Mouse (Mus musculus) lung, embryonic 14.5 days (tissue): ENCODE results near the gene H2-DMb1. TPM values are rescaled to one million over a fixed set of nuclear protein-coding genes. Genes with fewer than 3 reads are reported as not detected.

Experiments
- ATAC-seq: fragments of 200-750 bp; cut with Nextera tagmentation; 2 replicates; pipeline ENCODE4 v1.8.0; 2017; ENCODE audit warnings: mild to moderate bottlenecking, moderate TSS enrichment, moderate library complexity; ENCODE audit not compliant: insufficient read depth
- DNase-seq: peaks from one replicate; pipeline ENCODE4 v3.0.0-alpha.2; 2015
- H3K27ac ChIP-seq: fragments of 300-500 bp; sonication (generic); 2 replicates; pipeline ENCODE4 v1.5.1; 2014; ENCODE audit warnings: low read depth, mild to moderate bottlenecking, moderate library complexity
- H3K27me3 ChIP-seq: fragments of 300-500 bp; sonication (generic); 2 replicates; pipeline ENCODE4 v1.6.1; 2014; ENCODE audit warnings: low read length, control low read depth; ENCODE audit not compliant: insufficient read depth
- H3K36me3 ChIP-seq: fragments of 300-500 bp; sonication (generic); 2 replicates; pipeline ENCODE4 v1.6.1; 2014; ENCODE audit warnings: control low read depth; ENCODE audit not compliant: insufficient read depth
- H3K4me1 ChIP-seq: fragments of 300-500 bp; sonication (generic); 2 replicates; pipeline ENCODE4 v1.6.1; 2014; ENCODE audit warnings: antibody characterized with exemption, control low read depth; ENCODE audit not compliant: insufficient read depth
- H3K4me2 ChIP-seq: fragments of 300-500 bp; sonication (generic); 2 replicates; pipeline ENCODE4 v1.6.1; 2014; ENCODE audit warnings: mild to moderate bottlenecking
- H3K4me3 ChIP-seq: fragments of 300-500 bp; sonication (generic); 2 replicates; pipeline ENCODE4 v1.5.1; 2014; ENCODE audit warnings: low read depth, low read length
- H3K9ac ChIP-seq: fragments of 300-500 bp; sonication (generic); 2 replicates; pipeline ENCODE4 v1.6.1; 2014
- H3K9me3 ChIP-seq: fragments of 300-500 bp; sonication (generic); 2 replicates; pipeline ENCODE4 v1.6.1; 2016; ENCODE audit warnings: low read depth, low read length, control low read depth
- CTCF ChIP-seq: IDR thresholded peaks from 2 replicates; pipeline ENCODE4 v1.5.1; 2016; ENCODE audit warnings: antibody characterized with exemption, low read depth
- WGBS: fragments of 180-500 bp; shearing (Covaris S2); extraction: QIAGEN DNeasy Blood & Tissue Kit; methylation state at CpG from one replicate; pipeline ENCODE4 v1.1.7; 2014; 5-methylcytosine and 5-hydroxymethylcytosine counted together
- polyA plus RNA-seq: library from polyadenylated mRNA; unstranded; fragments of >200 nt; fragmentation: Nextera tagmentation; extraction: Ambion mirVana; gene quantifications from 2 replicates; pipeline ENCODE4 v1.2.1, GENCODE M21; 2014

Gene H2-DMb1
- polyA plus RNA-seq, 1 experiment from 2014 or later: 1.1 TPM

- peak overlapping the region; percentile 93 for H3K4me2 ChIP-seq
- H3K27ac ChIP-seq: 0 out of 2 replicates have a peak overlapping the region, but pooled peaks have one; percentile 1
- TF ChIP-seq CTCF: no peak
- ATAC-seq: peak; percentile 32; the same call in 1 of the 2 replicates
- H3K27me3 ChIP-seq: peaks cover 22% of the 10 kb centered on the region; the same call in 1 of the 2 replicates
- H3K9ac ChIP-seq: peak overlapping the region; percentile 66
- no peaks in the 10 kb centered on the region for H3K9me3 ChIP-seq
- H3K4me3 ChIP-seq: peak overlapping the region; percentile 69
- DNase-seq: no peak
- 16% methylated on average over 18 of the region's 18 CpGs for WGBS
- H3K36me3 ChIP-seq: no peaks in the 10 kb centered on the region
- H3K4me1 ChIP-seq: no peaks in the 10 kb centered on the region
Observed at GRCm38 (mm10) chr17:34205021-34205745, 52.3 kb downstream of the H2-DMb1 start.

GRCm38 (mm10) chr17:34205746-34206176 lies 52.9 kb downstream of the H2-DMb1 start:
- H3K9ac ChIP-seq: no peak overlapping the region
- 20% methylated on average over 9 of the region's 9 CpGs for WGBS
- ATAC-seq: no peak
- H3K4me1 ChIP-seq: no peaks in the 10 kb centered on the region
- peaks cover 24% of the 10 kb centered on the region; the same call in 1 of the 2 replicates for H3K27me3 ChIP-seq
- TF ChIP-seq CTCF: peak; percentile 68
- H3K36me3 ChIP-seq: no peaks in the 10 kb centered on the region
- DNase-seq: peak; percentile 63
- peak overlapping the region; percentile 69 for H3K4me3 ChIP-seq
- no peaks in the 10 kb centered on the region for H3K9me3 ChIP-seq
- H3K4me2 ChIP-seq: peak overlapping the region; percentile 93; the same call in 1 of the 2 replicates
- no peak overlapping the region for H3K27ac ChIP-seq

GRCm38 (mm10) chr17:34206731-34207130 lies 53.9 kb downstream of the H2-DMb1 start:
- Histone ChIP-seq H3K36me3 (no peaks in the 10 kb centered on the region), H3K4me2 (no peak overlapping the region), H3K27me3 (peaks cover 30% of the 10 kb centered on the region; the same call in 1 of the 2 replicates), H3K27ac (no peak overlapping the region), H3K4me3 (no peak overlapping the region), H3K9me3 (no peaks in the 10 kb centered on the region), H3K9ac (no peak overlapping the region), H3K4me1 (no peaks in the 10 kb centered on the region)
- no peak for TF ChIP-seq CTCF
- 82% methylated on average over 5 of the region's 5 CpGs for WGBS
- DNase-seq: no peak
- ATAC-seq: no peak

- Histone ChIP-seq H3K4me3 (no peak overlapping the region), H3K4me1 (no peaks in the 10 kb centered on the region), H3K27me3 (peaks cover 35% of the 10 kb centered on the region; the same call in 1 of the 2 replicates), H3K9ac (no peak overlapping the region), H3K9me3 (no peaks in the 10 kb centered on the region), H3K27ac (no peak overlapping the region), H3K4me2 (no peak overlapping the region), H3K36me3 (no peaks in the 10 kb centered on the region)
- WGBS: 61% methylated on average over 3 of the region's 3 CpGs
- ATAC-seq: no peak
- no peak for DNase-seq
- TF ChIP-seq CTCF: no peak
Observed at GRCm38 (mm10) chr17:34207456-34207855, 54.6 kb downstream of the H2-DMb1 start.

GRCm38 (mm10) chr17:34207866-34208265 lies 55.0 kb downstream of the H2-DMb1 start:
- DNase-seq (no peak), ATAC-seq (no peak)
- no peaks in the 10 kb centered on the region for H3K36me3 ChIP-seq
- no peaks in the 10 kb centered on the region for H3K4me1 ChIP-seq
- peaks cover 37% of the 10 kb centered on the region for H3K27me3 ChIP-seq
- no peak overlapping the region for H3K4me3 ChIP-seq
- no peak overlapping the region for H3K27ac ChIP-seq
- no peak for TF ChIP-seq CTCF
- H3K9ac ChIP-seq: no peak overlapping the region
- no peak overlapping the region for H3K4me2 ChIP-seq
- H3K9me3 ChIP-seq: no peaks in the 10 kb centered on the region
- 96% methylated on average over 9 of the region's 9 CpGs for WGBS

- no peak overlapping the region for H3K4me3 ChIP-seq
- no peak for TF ChIP-seq CTCF
- WGBS: 23% methylated on average over 10 of the region's 10 CpGs
- DNase-seq (no peak), ATAC-seq (no peak)
- H3K9me3 ChIP-seq: no peaks in the 10 kb centered on the region
- H3K36me3 ChIP-seq: no peaks in the 10 kb centered on the region
- H3K9ac ChIP-seq: no peak overlapping the region
- H3K4me2 ChIP-seq: no peak overlapping the region
- no peak overlapping the region for H3K27ac ChIP-seq
- no peaks in the 10 kb centered on the region for H3K4me1 ChIP-seq
- H3K27me3 ChIP-seq: peaks cover 43% of the 10 kb centered on the region
Observed at GRCm38 (mm10) chr17:34208421-34208820, 55.5 kb downstream of the H2-DMb1 start.

- no peak overlapping the region for H3K9ac ChIP-seq
- no peak overlapping the region for H3K4me3 ChIP-seq
- H3K27ac ChIP-seq: no peak overlapping the region
- TF ChIP-seq CTCF: peak; percentile 42
- ATAC-seq (no peak), DNase-seq (no peak)
- no peaks in the 10 kb centered on the region for H3K4me1 ChIP-seq
- no peaks in the 10 kb centered on the region for H3K9me3 ChIP-seq
- no peak overlapping the region for H3K4me2 ChIP-seq
- peaks cover 53% of the 10 kb centered on the region for H3K27me3 ChIP-seq
- WGBS: 44% methylated on average over 3 of the region's 3 CpGs
- H3K36me3 ChIP-seq: no peaks in the 10 kb centered on the region
Observed at GRCm38 (mm10) chr17:34209680-34210079, 56.8 kb downstream of the H2-DMb1 start.

Other genes with a start within 250 kb of the H2-DMb1 start
- gene Platr17, start 247.9 kb upstream of the H2-DMb1 start, polyA plus RNA-seq: 0.32 TPM in 1 of 2 replicates, not detected in the other
- 39.3 and 47.1 TPM in 2 replicates for gene Daxx, start 243.7 kb upstream of the H2-DMb1 start, polyA plus RNA-seq
- 30.1 and 31.4 TPM in 2 replicates for gene Tapbp, start 237.2 kb upstream of the H2-DMb1 start, polyA plus RNA-seq
- gene Zbtb22, start 237.2 kb upstream of the H2-DMb1 start, polyA plus RNA-seq: 11.1 and 13.2 TPM in 2 replicates
- gene Rgl2, start 223.5 kb upstream of the H2-DMb1 start, polyA plus RNA-seq: 38.2 and 49.1 TPM in 2 replicates
- 142 and 145 TPM in 2 replicates for gene Pfdn6, start 212.7 kb upstream of the H2-DMb1 start, polyA plus RNA-seq
- 29.5 and 37.2 TPM in 2 replicates for gene Wdr46, start 212.4 kb upstream of the H2-DMb1 start, polyA plus RNA-seq
- gene B3galt4, start 201.6 kb upstream of the H2-DMb1 start, polyA plus RNA-seq: 2.3 and 2.6 TPM in 2 replicates
- 34.2 and 34.8 TPM in 2 replicates for gene Vps52, start 197.3 kb upstream of the H2-DMb1 start, polyA plus RNA-seq
- 2,038 and 2,085 TPM in 2 replicates for gene Rps18, start 197.1 kb upstream of the H2-DMb1 start, polyA plus RNA-seq
- 24.4 and 32.9 TPM in 2 replicates for gene H2-K1, start 152.7 kb upstream of the H2-DMb1 start, polyA plus RNA-seq
- gene Ring1, start 128.4 kb upstream of the H2-DMb1 start, polyA plus RNA-seq: 5.6 and 6.6 TPM in 2 replicates
- gene H2-Ke6, start 125.0 kb upstream of the H2-DMb1 start, polyA plus RNA-seq: 35.9 and 40.6 TPM in 2 replicates
- gene Slc39a7, start 121.4 kb upstream of the H2-DMb1 start, polyA plus RNA-seq: 102 and 105 TPM in 2 replicates
- gene Rxrb, start 121.3 kb upstream of the H2-DMb1 start, polyA plus RNA-seq: 30.3 and 35.3 TPM in 2 replicates
- gene Col11a2, start 113.6 kb upstream of the H2-DMb1 start, polyA plus RNA-seq: 4.3 and 5.0 TPM in 2 replicates
- gene H2-Oa, start 60.7 kb upstream of the H2-DMb1 start, polyA plus RNA-seq: 0.26 TPM in 1 of 2 replicates, not detected in the other
- gene H2-DMa, start 33.5 kb upstream of the H2-DMb1 start, polyA plus RNA-seq: 9.8 and 15.5 TPM in 2 replicates
- gene Brd2, start 30.4 kb upstream of the H2-DMb1 start, polyA plus RNA-seq: 153 TPM in 2 replicates
- 0.91 and 1.1 TPM in 2 replicates for gene H2-DMb2, start 9.8 kb upstream of the H2-DMb1 start, polyA plus RNA-seq
- 3.5 and 4.0 TPM in 2 replicates for gene Tap1, start 34.5 kb downstream of the H2-DMb1 start, polyA plus RNA-seq
- gene Psmb9, start 34.7 kb downstream of the H2-DMb1 start, polyA plus RNA-seq: 3.4 and 4.5 TPM in 2 replicates
- gene Psmb8, start 44.6 kb downstream of the H2-DMb1 start, polyA plus RNA-seq: 7.9 and 8.9 TPM in 2 replicates
- gene Tap2, start 50.5 kb downstream of the H2-DMb1 start, polyA plus RNA-seq: 3.0 and 3.7 TPM in 2 replicates
- not detected in 2 replicates for gene H2-Ob, start 85.8 kb downstream of the H2-DMb1 start, polyA plus RNA-seq
- 2.6 and 2.8 TPM in 2 replicates for gene H2-Ab1, start 104.6 kb downstream of the H2-DMb1 start, polyA plus RNA-seq
- gene H2-Aa, start 134.8 kb downstream of the H2-DMb1 start, polyA plus RNA-seq: 2.0 TPM in 2 replicates
- 2.2 and 2.3 TPM in 2 replicates for gene H2-Eb1, start 152.8 kb downstream of the H2-DMb1 start, polyA plus RNA-seq
- gene H2-Eb2, start 172.6 kb downstream of the H2-DMb1 start, polyA plus RNA-seq: not detected in 2 replicates
- 0.07 and 0.20 TPM in 2 replicates for gene Btnl2, start 201.8 kb downstream of the H2-DMb1 start, polyA plus RNA-seq
- gene Btnl1, start 224.1 kb downstream of the H2-DMb1 start, polyA plus RNA-seq: not detected in 2 replicates
- gene BC051142, start 245.7 kb downstream of the H2-DMb1 start, polyA plus RNA-seq: 0.54 TPM in 1 of 2 replicates, not detected in the other